Mouse (Mus musculus): ENCODE results near the gene Ino80b.

The Ino80b gene

DNA sequence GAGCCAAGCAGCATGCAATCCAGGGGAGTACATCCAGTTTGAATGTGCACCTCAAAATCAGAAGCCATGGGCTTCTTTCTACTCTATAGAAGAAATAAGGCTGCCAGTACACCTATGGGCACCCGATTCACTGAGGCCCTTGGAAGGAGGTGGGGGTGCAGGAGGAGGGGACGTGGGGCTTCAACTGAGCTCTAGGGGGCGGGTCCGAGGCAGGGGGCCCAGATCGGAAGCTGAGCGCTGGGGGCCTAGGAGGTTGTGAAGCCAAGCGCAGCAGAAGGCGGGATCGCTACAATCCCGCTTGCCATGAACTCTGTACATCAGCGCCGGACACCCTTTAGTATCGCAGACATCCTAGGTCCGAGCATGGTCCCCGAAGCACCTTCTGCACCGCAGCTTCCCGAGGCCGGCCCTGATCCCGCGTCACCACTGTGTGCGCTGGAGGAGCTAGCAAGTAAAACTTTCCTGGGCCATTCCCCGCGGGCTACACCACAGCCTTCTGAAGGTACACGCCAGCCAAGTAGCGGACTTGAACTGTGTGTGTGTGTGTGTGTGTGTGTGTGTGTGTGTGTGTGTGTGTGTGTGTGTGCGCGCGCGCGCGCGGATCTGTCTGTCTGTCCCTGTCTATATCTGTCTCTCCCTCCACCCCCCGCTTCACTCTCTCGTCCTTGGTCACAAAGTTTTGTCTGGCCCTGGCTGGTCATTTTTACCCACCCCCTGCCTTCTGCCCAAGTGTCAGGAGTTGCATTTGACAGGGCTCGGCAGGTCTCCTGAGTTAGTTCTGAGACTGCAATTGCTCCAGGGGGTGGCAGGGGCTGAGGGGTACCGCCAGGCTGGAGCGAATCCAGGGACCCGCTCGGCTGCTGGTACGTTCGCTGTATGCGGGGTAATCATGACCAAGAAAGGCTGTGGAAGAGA, 38.9 kb downstream of the Ino80b start, which contains the start of gene Lbx2:
Gene Lbx2 (plus strand): TSS at position 247 of the 915 bp plus-strand sequence.
- DNase-seq (ENCODE audit: low spot score in 2 of 2) = no peak

DNA sequence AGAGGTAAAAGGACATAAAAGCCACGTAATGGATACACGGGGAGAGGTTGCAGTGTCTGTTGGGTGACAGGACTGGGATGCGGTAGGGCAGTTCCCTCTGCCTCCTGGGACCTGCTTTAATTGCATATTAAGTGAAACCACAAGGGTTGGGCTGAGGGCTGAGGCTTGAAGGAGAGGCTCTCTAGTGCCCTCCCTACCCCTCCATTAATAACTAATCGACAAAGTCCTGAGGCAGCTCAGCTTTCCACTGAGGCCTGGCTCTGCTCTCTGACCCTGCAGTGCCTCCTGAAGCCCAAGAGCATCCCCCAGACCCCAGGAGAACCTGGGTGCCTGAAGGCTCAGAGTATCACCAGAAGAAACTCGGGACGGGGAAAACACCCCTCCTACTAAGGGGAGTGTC, 40.8 kb downstream of the Ino80b start:
- no peak for DNase-seq (ENCODE audit: low spot score in 2 of 2)

DNA sequence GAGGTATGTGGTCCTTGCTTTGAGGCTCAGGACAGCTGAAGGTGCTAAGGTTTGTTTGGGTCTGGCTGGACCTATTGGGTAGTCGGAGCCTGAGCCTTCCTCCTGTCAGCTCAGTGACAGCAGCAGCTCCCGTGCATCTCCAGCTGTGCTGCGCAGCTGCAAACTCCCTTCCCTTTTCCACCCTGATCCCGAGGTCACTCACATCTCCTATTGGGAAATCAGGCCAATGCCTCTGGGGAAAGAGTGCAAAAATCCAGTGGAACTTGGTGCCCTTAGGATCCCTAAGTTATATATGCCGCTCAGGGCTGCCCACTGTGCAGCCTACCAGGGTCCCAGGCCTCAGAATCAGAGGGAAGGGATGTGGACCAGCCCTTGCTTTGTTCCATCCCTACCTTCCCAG, 41.7 kb downstream of the Ino80b start:
- DNase-seq (ENCODE audit: low spot score in 2 of 2) = no peak

DNA sequence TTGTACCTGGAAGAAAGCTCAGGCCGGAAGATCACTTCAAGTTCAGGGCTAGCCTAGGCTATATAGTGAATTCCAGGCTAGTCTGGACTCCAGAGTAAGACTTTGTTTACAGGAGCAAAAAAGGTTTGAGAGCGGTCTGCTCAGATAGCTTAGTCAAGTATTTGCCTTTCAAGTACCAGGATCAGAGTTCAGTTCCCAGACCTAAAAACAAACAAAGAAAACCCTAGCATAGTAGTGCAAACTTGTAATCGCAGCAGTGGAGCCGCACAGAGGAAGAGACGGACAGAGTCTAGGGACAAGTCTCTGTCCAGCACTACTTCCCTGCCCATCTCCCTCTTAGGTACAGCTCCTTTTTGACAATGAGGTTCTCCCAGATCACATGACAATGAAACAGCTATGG, 45.0 kb downstream of the Ino80b start:
- DNase-seq (ENCODE audit: low spot score in 2 of 2) = no peak

DNA sequence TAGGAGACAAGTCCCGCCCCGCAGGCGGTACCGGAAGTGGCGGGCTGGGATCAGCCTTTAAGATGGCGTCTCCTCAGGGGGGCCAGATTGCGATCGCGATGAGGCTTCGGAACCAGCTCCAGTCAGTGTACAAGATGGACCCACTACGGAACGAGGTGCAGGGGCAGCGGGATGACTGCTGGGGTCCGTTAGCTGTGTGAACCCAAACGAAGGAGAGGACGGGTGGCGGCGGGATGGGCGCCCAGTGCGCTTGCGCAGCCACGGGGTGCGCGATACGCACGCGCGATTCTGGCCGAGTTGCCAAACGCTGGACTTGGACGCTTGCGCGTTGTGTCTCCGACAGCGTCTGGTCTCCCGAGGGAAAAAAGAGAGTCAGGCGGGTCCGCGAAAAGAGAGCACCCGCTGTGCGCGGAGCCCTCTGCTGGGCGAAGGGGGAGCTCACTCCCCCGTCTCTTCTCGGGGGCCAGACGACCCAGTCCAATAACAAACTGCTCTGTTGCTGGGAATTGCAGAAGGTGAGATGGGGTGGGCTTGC, 46.8 kb downstream of the Ino80b start:
- DNase-seq (ENCODE audit: low spot score in 2 of 2) = peak; percentile 97 to 98

DNA sequence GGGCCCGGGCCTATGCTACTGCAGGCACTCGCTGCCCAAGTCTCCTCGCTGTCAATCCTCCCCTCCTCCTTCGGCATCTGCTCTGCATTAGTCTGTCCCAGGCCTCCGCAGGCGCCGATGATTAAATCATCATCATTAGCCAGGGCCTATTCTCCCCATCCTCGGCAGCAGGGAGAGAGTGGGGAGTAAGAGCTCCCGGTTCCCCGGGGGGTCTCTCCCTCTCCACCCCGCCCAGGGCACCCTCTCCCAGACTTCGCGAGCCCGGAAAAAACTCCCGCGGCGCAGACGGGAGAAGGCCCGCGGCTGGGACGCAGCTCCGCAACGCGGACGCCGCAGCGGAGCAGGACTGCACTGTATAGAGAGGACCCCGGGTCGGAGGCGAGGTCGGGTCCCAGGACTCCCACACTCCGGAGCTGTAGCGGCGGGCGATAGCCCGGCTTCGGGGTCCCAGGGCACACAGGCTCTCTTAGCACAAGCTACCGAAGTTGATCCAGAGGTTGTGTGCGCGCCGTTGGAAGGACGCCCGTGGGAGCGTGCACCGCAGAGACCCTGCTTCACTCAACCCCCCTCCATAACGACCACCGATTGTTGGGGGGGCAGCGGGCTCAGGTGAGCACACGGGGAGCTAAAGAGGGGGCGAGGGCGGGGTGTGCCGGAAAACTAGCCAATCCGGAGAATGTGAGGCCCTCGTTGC, 47.5 kb downstream of the Ino80b start, which contains the start of gene Pcgf1:
Gene Pcgf1 (plus strand): TSS at position 240 of the 694 bp plus-strand sequence.
- peak in 1 of 2 experiments; percentile 16 for DNase-seq (ENCODE audit: low spot score in 2 of 2)

DNA sequence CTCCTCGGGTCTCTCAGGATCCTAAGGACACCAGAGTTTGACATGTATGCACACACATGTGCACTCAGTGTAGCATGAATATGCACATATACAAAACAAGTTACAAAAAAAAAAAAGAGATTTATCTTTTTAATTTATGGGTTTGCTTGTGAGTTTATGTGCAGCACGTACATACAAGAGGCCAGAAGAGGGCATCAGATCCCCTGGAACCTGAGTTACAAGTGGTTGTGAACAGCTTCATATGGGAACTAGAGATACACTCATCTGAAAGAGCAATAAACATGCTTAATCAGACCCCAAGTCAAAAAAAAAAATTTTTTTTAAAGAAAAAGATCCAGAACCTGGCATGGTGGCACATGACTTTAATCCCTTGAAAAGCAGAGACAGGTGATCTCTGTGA, 50.3 kb downstream of the Ino80b start:
- DNase-seq (ENCODE audit: low spot score in 2 of 2) = no peak

Data from right cerebral cortex, postnatal 36 days (tissue).